Mouse (Mus musculus) heart, embryonic 14.5 days (tissue): ENCODE measurements around the gene Mroh8. TPM values are rescaled to one million over a fixed set of nuclear protein-coding genes. Genes with fewer than 3 reads are reported as not detected.
"Not testable (repeated sequence)": the region's sequence is repeated elsewhere in the genome, so short reads cannot be mapped to it uniquely, and the experiment has no call there.

Experiments
- ATAC-seq: fragments of 200-750 bp; cut with Nextera tagmentation; 2 replicates; pipeline ENCODE4 v1.8.0; 2017; ENCODE audit warnings: low read depth, moderate TSS enrichment; ENCODE audit not compliant: insufficient number of reproducible peaks, insufficient read depth, low FRiP score
- H3K27ac ChIP-seq, 2 experiments: fragments of 200-500 bp in 1 of 2; fragments of 300-500 bp in 1 of 2; sonication (generic) in 1 of 2; replicated peaks in 1 of 2; 2 replicates each; pipeline ENCODE4 v1.5.1; 2012 to 2014; ENCODE audit warnings: low read depth in 2 of 2, low read length in 2 of 2, control low read depth in 1 of 2, mild to moderate bottlenecking in 1 of 2, mixed read lengths in 1 of 2; ENCODE audit not compliant: control insufficient read depth in 1 of 2, insufficient read depth in 1 of 2
- H3K27me3 ChIP-seq: fragments of 300-500 bp; sonication (generic); 2 replicates; pipeline ENCODE4 v1.6.1; 2014; ENCODE audit warnings: mild to moderate bottlenecking, low read length, control low read depth; ENCODE audit not compliant: control insufficient read depth, insufficient read depth
- H3K36me3 ChIP-seq: fragments of 300-500 bp; sonication (generic); 2 replicates; pipeline ENCODE4 v1.6.1; 2014; ENCODE audit warnings: mild to moderate bottlenecking, control low read depth, low read length, mixed read lengths; ENCODE audit not compliant: control insufficient read depth, insufficient read depth
- H3K4me1 ChIP-seq, 2 experiments: fragments of 200-500 bp in 1 of 2; fragments of 300-500 bp in 1 of 2; sonication (generic) in 1 of 2; 2 replicates each; pipeline ENCODE4 v1.6.1; 2012 to 2014; ENCODE audit warnings: low read length in 2 of 2, control low read depth in 1 of 2, mixed read lengths in 1 of 2; ENCODE audit not compliant: control insufficient read depth in 2 of 2, insufficient read depth in 2 of 2
- H3K4me2 ChIP-seq: fragments of 300-500 bp; sonication (generic); 2 replicates; pipeline ENCODE4 v1.6.1; 2014; ENCODE audit warnings: mild to moderate bottlenecking, low read length
- H3K4me3 ChIP-seq, 2 experiments: fragments of 200-500 bp in 1 of 2; fragments of 300-500 bp in 1 of 2; sonication (generic) in 1 of 2; 2 replicates each; pipeline ENCODE4 v1.5.1; 2012 to 2014; ENCODE audit warnings: low read length in 2 of 2, mild to moderate bottlenecking in 2 of 2, control low read depth in 1 of 2, low read depth in 1 of 2, moderate library complexity in 1 of 2; ENCODE audit not compliant: control insufficient read depth in 1 of 2, insufficient read depth in 1 of 2
- H3K9ac ChIP-seq: fragments of 300-500 bp; sonication (generic); 2 replicates; pipeline ENCODE4 v1.6.1; 2014; ENCODE audit warnings: mild to moderate bottlenecking, low read length
- H3K9me3 ChIP-seq: fragments of 300-500 bp; sonication (generic); 2 replicates; pipeline ENCODE4 v1.6.1; 2016; ENCODE audit warnings: low read length, control low read depth; ENCODE audit not compliant: control insufficient read depth
- WGBS: fragments of 180-500 bp; shearing (Covaris S2); extraction: QIAGEN DNeasy Blood & Tissue Kit; methylation state at CpG from one replicate; pipeline ENCODE4 v1.1.7; 2014; 5-methylcytosine and 5-hydroxymethylcytosine counted together
- polyA plus RNA-seq: library from polyadenylated mRNA; unstranded; fragments of >200 nt; fragmentation: Nextera tagmentation; extraction: Ambion mirVana; gene quantifications from 2 replicates; pipeline ENCODE4 v1.2.1, GENCODE M21; 2014

Mroh8 gene
- polyA plus RNA-seq, 1 experiment from 2014 or later = 0.43 TPM

DNA sequence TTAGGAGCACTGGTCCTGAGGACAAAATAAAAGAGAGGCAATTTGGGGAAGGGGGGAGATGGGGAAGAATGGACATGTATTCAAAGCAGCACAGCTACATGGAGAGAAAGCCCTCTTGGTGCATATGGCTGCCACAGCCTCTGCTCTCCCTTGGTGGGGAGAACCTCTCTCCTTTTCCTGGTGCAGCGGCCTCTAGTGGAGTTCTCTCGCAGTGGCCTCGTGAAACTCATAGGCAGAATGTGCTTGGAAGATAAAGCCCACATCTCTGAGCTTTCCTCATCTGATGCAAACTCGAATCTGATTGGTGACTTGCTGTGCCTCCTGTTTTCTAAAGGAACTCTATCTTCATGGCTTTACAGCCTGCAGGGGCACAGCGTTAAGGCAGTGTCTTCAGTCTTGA is 19.6 kb downstream of the Mroh8 start:
- no peak overlapping the region for H3K4me2 ChIP-seq
- WGBS = 5% methylated on average over 5 of the region's 5 CpGs
- H3K9me3 ChIP-seq = no peaks in the 10 kb centered on the region
- ATAC-seq = no peak
- H3K36me3 ChIP-seq = no peaks in the 10 kb centered on the region
- H3K4me1 ChIP-seq = no peaks in the 10 kb centered on the region
- H3K27me3 ChIP-seq = no peaks in the 10 kb centered on the region
- H3K27ac ChIP-seq = no peak overlapping the region
- H3K9ac ChIP-seq = no peak overlapping the region
- no peak overlapping the region for H3K4me3 ChIP-seq

DNA sequence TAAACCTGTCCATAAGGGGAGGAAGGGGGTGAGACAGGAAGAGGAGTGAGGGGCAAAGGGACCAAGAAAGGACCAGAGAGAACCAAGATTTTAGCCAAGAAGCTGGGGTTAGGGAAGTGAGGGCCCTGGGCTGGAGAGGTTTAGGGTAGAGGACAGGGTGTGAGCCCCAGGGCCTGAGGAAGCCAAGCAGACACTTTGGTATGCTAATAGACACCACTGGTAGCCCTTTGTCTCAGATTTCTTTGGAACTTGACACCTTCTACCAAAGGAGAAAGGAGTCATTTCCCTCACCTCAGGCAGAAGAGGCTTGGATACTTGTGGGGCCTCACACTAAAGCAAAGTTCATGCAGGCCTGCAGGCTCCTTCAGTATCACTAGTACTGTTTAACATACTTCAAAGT is 31.2 kb downstream of the Mroh8 start:
- Histone ChIP-seq H3K4me2 (no peak overlapping the region), H3K4me3 (no peak overlapping the region), H3K9me3 (no peaks in the 10 kb centered on the region), H3K4me1 (no peaks in the 10 kb centered on the region), H3K9ac (no peak overlapping the region), H3K36me3 (no peaks in the 10 kb centered on the region), H3K27me3 (no peaks in the 10 kb centered on the region), H3K27ac (no peak overlapping the region)
- no peak for ATAC-seq

DNA sequence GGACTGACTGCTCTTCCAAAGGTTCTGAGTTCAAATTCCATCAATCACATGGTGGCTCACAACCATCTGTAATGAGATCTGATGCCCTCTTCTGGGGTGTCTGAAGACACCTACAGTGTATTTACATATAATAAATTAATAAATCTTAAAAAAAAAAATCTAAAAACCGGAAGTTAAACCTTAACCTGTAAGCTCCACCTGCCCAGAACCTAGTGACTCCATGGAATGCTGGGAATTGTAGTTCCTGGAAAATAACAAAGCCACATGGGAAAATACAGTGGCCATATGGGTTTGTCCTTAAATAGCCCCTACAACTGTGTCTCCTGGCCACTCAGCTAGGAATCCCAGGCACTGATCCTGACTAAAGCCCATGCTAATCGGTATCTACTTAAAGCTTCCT is 33.7 kb downstream of the Mroh8 start:
- WGBS = 61% methylated on average over 2 of the region's 2 CpGs
- Histone ChIP-seq H3K4me1 (no peaks in the 10 kb centered on the region), H3K4me3 (no peak overlapping the region), H3K9ac (no peak overlapping the region), H3K27me3 (no peaks in the 10 kb centered on the region), H3K36me3 (no peaks in the 10 kb centered on the region), H3K9me3 (no peaks in the 10 kb centered on the region), H3K27ac (no peak overlapping the region), H3K4me2 (no peak overlapping the region)
- ATAC-seq = no peak

DNA sequence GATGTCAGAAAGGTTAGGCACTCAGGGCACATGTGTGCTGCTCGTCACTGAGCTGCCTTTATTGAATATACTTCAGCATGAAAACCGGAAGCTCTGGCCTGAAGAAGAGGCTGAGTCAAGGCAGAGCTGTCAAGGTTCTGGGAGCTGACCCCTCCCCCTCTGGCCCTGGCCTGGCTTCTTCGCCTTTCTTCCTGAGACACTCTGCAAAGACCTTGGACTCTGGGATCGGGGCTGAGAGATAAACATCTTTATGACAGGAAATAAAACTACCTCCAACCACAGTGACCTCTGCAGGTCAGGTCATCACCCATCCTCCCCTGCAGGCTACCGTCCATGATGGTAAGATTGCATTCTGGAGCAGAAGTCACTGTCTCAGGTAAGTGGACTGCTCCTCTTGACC is 34.3 kb downstream of the Mroh8 start:
- Histone ChIP-seq H3K4me2 (no peak overlapping the region), H3K9me3 (no peaks in the 10 kb centered on the region), H3K4me3 (no peak overlapping the region), H3K9ac (no peak overlapping the region), H3K4me1 (no peaks in the 10 kb centered on the region), H3K36me3 (no peaks in the 10 kb centered on the region), H3K27ac (no peak overlapping the region), H3K27me3 (no peaks in the 10 kb centered on the region)
- no peak for ATAC-seq
- WGBS = 45% methylated on average over 5 of the region's 5 CpGs

DNA sequence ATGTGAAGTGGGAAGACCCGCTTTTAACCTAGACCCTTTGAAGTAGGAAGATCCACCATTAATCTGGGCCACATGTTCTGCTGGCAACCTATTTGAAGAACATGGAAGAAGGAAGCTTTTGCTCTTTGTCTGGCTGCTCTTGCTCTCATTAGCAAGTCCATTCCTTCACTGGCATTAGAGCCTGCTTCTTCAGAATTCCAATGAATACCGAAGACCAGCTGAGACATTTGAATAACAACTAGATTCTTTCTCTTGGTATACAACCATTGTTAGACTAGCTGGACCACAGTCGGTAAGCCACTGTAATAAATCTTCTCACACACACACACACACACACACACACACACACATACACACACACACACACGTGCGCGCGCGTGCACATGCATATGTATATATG is 43.4 kb downstream of the Mroh8 start:
- no peaks in the 10 kb centered on the region for H3K4me1 ChIP-seq
- H3K4me3 ChIP-seq = no peak overlapping the region
- 90% methylated on average over 8 of the region's 8 CpGs for WGBS
- H3K4me2 ChIP-seq = no peak overlapping the region
- H3K9ac ChIP-seq = no peak overlapping the region
- no peak overlapping the region for H3K27ac ChIP-seq
- no peak for ATAC-seq
- no peaks in the 10 kb centered on the region for H3K36me3 ChIP-seq
- H3K27me3 ChIP-seq = 0 out of 2 replicates have a peak, but pooled peaks cover 7% of the 10 kb centered on the region
- no peaks in the 10 kb centered on the region for H3K9me3 ChIP-seq

DNA sequence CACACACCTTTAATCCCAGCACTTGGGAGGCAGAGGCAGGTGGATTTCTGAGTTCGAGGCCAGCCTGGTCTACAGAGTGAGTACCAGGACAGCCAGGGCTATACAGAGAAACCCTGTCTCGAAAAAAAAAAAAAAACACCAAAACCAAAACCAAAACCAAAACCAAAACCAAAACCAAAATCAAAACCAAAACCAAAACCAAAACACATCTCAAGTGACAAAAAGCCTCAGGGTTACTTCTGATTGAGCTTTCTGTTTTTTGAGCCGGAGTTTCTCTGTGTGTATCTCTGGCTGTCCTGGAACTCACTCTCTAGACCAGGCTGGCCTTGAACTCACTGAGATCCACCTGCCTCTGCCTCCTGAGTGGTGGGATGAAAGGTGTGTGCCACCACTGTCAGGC is 57.4 kb downstream of the Mroh8 start:
- H3K27ac ChIP-seq, H3K4me3 ChIP-seq, H3K9me3 ChIP-seq, H3K27me3 ChIP-seq, ATAC-seq, H3K4me2 ChIP-seq, H3K4me1 ChIP-seq, H3K9ac ChIP-seq, H3K36me3 ChIP-seq: not testable (repeated sequence)
- 63% methylated on average over 3 of the region's 3 CpGs for WGBS

DNA sequence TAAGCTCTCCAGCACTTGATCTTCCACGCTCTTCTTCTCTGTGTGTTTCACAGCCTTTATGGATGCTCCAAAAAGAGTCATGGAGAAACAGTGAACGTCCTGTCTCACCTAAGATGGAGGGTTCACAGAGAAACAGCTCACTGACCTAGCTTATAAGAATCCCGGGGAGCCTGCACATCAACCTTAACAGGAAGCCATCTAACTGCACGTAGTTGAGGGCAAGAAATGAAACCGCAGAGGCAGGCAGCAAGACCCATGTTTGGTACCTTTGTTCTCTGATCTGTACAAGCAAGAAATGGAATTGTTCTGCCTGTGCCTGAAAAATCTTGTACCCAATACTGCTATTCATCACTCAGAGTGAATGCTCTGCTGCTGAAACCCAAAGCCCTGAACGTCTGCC is 59.2 kb downstream of the Mroh8 start:
- Histone ChIP-seq H3K4me3 (no peak overlapping the region), H3K27me3 (no peaks in the 10 kb centered on the region), H3K36me3 (no peaks in the 10 kb centered on the region), H3K9ac (no peak overlapping the region), H3K27ac (no peak overlapping the region), H3K4me1 (no peaks in the 10 kb centered on the region), H3K9me3 (no peaks in the 10 kb centered on the region), H3K4me2 (no peak overlapping the region)
- ATAC-seq = no peak
- WGBS = 72% methylated on average over 6 of the region's 6 CpGs

DNA sequence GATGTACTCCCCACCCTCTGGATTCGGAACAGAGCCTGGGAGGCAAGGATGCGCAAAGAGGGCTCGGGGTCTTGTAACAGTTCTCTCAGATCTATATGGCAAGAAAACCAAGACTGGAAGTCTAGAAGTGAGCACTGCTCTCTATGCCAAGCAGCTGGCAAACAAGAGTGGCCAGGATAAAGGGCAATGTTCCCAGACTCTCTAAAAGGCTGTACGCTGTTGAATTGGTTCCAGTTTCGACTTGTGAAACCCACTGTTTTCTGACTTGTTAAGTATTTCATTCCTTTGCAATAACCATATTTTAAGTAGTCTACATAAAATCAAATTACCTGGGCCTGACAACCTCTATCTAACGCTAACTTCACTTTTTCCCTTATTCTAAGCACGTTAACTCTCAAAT is 67.6 kb downstream of the Mroh8 start:
- Histone ChIP-seq H3K9me3 (peaks cover 4% of the 10 kb centered on the region; the same call in 1 of the 2 replicates), H3K4me1 (no peaks in the 10 kb centered on the region), H3K9ac (no peak overlapping the region), H3K4me2 (no peak overlapping the region), H3K27ac (no peak overlapping the region), H3K4me3 (no peak overlapping the region), H3K36me3 (no peaks in the 10 kb centered on the region), H3K27me3 (no peaks in the 10 kb centered on the region)
- 88% methylated on average over 7 of the region's 7 CpGs for WGBS
- no peak for ATAC-seq
